Mouse (Mus musculus) heart, embryonic 11.5 days (tissue): ENCODE data around the gene Olfr1381. TPM values are rescaled to one million over a fixed set of nuclear protein-coding genes. Genes with fewer than 3 reads are reported as not detected.
"Not testable (repeated sequence)": the region's sequence is repeated elsewhere in the genome, so short reads cannot be mapped to it uniquely, and the experiment has no call there.

Experiments used
- ATAC-seq: fragments of 200-750 bp; cut with Nextera tagmentation; replicated peaks from 2 replicates; pipeline ENCODE4 v1.8.0; 2017; ENCODE audit warnings: moderate library complexity; ENCODE audit not compliant: insufficient number of reproducible peaks, low FRiP score, low TSS enrichment
- H3K27ac ChIP-seq: fragments of 300-500 bp; sonication (generic); 2 replicates; pipeline ENCODE4 v1.5.1; 2014; ENCODE audit warnings: mild to moderate bottlenecking, low read depth, low read length
- H3K27me3 ChIP-seq: fragments of 300-500 bp; sonication (generic); 2 replicates; pipeline ENCODE4 v1.6.1; 2014; ENCODE audit warnings: mild to moderate bottlenecking, low read length, mixed read lengths; ENCODE audit not compliant: control insufficient read depth, insufficient read depth
- H3K36me3 ChIP-seq: fragments of 300-500 bp; sonication (generic); 2 replicates; pipeline ENCODE4 v1.6.1; 2014; ENCODE audit warnings: mild to moderate bottlenecking, low read length, moderate library complexity, mixed read lengths; ENCODE audit not compliant: control insufficient read depth, insufficient read depth
- H3K4me1 ChIP-seq: fragments of 300-500 bp; sonication (generic); 2 replicates; pipeline ENCODE4 v1.6.1; 2014; ENCODE audit warnings: low read length; ENCODE audit not compliant: control insufficient read depth, insufficient read depth
- H3K4me2 ChIP-seq: fragments of 300-500 bp; sonication (generic); 2 replicates; pipeline ENCODE4 v1.6.1; 2014; ENCODE audit warnings: mild to moderate bottlenecking, moderate library complexity
- H3K4me3 ChIP-seq: fragments of 300-500 bp; sonication (generic); 2 replicates; pipeline ENCODE4 v1.5.1; 2014; ENCODE audit warnings: low read depth, low read length
- H3K9ac ChIP-seq: fragments of 300-500 bp; sonication (generic); 2 replicates; pipeline ENCODE4 v1.6.1; 2014; ENCODE audit warnings: mild to moderate bottlenecking, low read depth, low read length, moderate library complexity
- H3K9me3 ChIP-seq: fragments of 300-500 bp; sonication (generic); replicated peaks from 2 replicates; pipeline ENCODE4 v1.6.1; 2016; ENCODE audit warnings: low read length; ENCODE audit not compliant: control insufficient read depth
- WGBS: fragments of 180-500 bp; shearing (Covaris S2); extraction: QIAGEN DNeasy Blood & Tissue Kit; methylation state at CpG from one replicate; pipeline ENCODE4 v1.1.7; 2014; ENCODE audit not compliant: insufficient replicate concordance; 5-methylcytosine and 5-hydroxymethylcytosine counted together
- polyA plus RNA-seq: library from polyadenylated mRNA; unstranded; fragments of >200 nt; fragmentation: Nextera tagmentation; extraction: Ambion mirVana; gene quantifications from 2 replicates; pipeline ENCODE4 v1.2.1, GENCODE M21; 2014

Gene Olfr1381
- polyA plus RNA-seq, result not detected in 2 replicates

DNA sequence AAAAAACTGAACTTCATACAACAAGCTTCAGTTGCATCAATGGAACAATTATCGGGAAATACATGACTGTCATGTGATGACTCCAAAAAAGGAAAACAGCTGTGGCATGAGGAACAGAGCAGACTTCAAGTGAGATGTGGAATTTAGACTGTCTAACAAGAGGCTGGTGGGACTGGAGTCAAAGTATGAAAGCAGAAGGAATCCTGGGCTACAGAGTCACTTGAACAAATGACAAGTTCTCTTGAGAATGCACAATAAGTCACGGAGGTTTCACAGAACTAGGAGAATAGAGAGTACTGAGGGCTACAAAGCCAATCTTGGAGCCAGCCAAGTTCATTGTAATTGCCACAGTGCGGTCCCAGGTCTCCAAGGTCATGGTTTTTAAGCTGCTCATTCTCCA is at the start of gene Olfr1381:
Olfr1381 (plus strand) TSS at position 301 of the 400 bp plus-strand sequence.
- not testable (repeated sequence) for H3K27me3 ChIP-seq, H3K4me2 ChIP-seq, ATAC-seq, H3K4me1 ChIP-seq, H3K27ac ChIP-seq, H3K36me3 ChIP-seq, H3K9ac ChIP-seq, H3K9me3 ChIP-seq, H3K4me3 ChIP-seq
- 75% methylated on average over 3 of the region's 3 CpGs for WGBS

GRCm38 (mm10) chr11:49518086-49518485 is 25.2 kb upstream of the Olfr1381 start:
- no peak overlapping the region for H3K4me2 ChIP-seq
- no peak overlapping the region for H3K27ac ChIP-seq
- 59% methylated on average over 5 of the region's 5 CpGs for WGBS
- H3K4me1 ChIP-seq, result no peaks in the 10 kb centered on the region
- no peak overlapping the region for H3K4me3 ChIP-seq
- no peaks in the 10 kb centered on the region; the same call in 1 of the 2 replicates for H3K9me3 ChIP-seq
- no peaks in the 10 kb centered on the region for H3K36me3 ChIP-seq
- no peak overlapping the region for H3K9ac ChIP-seq
- no peak for ATAC-seq
- H3K27me3 ChIP-seq, result no peaks in the 10 kb centered on the region

- Histone ChIP-seq H3K27me3 (no peaks in the 10 kb centered on the region), H3K9ac (no peak within 1 kb of the TSS), H3K4me2 (no peak within 1 kb of the TSS), H3K4me1 (no peaks in the 10 kb centered on the region), H3K4me3 (no peak within 1 kb of the TSS), H3K27ac (no peak within 1 kb of the TSS), H3K9me3 (no peaks in the 10 kb centered on the region), H3K36me3 (no peaks in the 10 kb centered on the region)
- no peak for ATAC-seq
Observed at GRCm38 (mm10) chr11:49519348-49519747, 23.9 kb upstream of the Olfr1381 start, which contains the start of gene Olfr1383. Gene Olfr1383 (plus strand): TSS chr11:49519648.

- ATAC-seq, result no peak
- H3K4me1 ChIP-seq, result no peaks in the 10 kb centered on the region
- 69% methylated on average over 3 of the region's 3 CpGs for WGBS
- H3K27me3 ChIP-seq, result no peaks in the 10 kb centered on the region
- no peak within 1 kb of the TSS for H3K27ac ChIP-seq
- H3K4me3 ChIP-seq, result no peak within 1 kb of the TSS
- no peak within 1 kb of the TSS for H3K9ac ChIP-seq
- no peaks in the 10 kb centered on the region for H3K9me3 ChIP-seq
- H3K36me3 ChIP-seq, result no peaks in the 10 kb centered on the region
- no peak within 1 kb of the TSS for H3K4me2 ChIP-seq
Observed at GRCm38 (mm10) chr11:49527947-49528346, 15.3 kb upstream of the Olfr1381 start, which contains the start of gene Olfr1382. Gene Olfr1382 (plus strand): TSS chr11:49528247.

- no peaks in the 10 kb centered on the region for H3K27me3 ChIP-seq
- ATAC-seq, result no peak
- no peak overlapping the region for H3K9ac ChIP-seq
- no peak overlapping the region for H3K4me2 ChIP-seq
- no peak overlapping the region for H3K4me3 ChIP-seq
- no peaks in the 10 kb centered on the region for H3K9me3 ChIP-seq
- H3K27ac ChIP-seq, result no peak overlapping the region
- no peaks in the 10 kb centered on the region for H3K36me3 ChIP-seq
- no peaks in the 10 kb centered on the region for H3K4me1 ChIP-seq
Observed at GRCm38 (mm10) chr11:49532761-49533160, 10.5 kb upstream of the Olfr1381 start.

DNA sequence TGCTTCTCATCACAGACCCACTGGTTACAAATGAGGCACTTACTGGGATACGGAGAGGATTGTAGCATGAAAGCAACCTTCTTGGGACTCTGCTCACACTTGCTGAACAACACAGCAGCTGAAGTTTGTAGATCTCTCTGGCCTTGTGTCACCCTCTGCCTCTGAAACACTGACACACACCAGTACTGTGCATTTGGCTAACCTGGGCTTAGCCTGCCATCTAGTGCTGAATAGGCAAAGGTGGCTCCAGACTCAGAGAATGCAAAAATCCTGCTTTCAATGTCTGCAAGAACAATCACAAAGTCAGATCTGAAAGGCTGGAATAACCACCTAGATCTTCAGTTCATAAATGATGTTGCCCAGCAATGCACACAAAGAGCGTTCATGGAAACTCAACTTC is 6.6 kb upstream of the Olfr1381 start:
- H3K36me3 ChIP-seq, H3K9me3 ChIP-seq, ATAC-seq, H3K9ac ChIP-seq, H3K27ac ChIP-seq, H3K4me1 ChIP-seq, H3K27me3 ChIP-seq, H3K4me3 ChIP-seq, H3K4me2 ChIP-seq: not testable (repeated sequence)
- 76% methylated on average over 2 of the region's 2 CpGs for WGBS

GRCm38 (mm10) chr11:49554033-49554432 is 10.8 kb downstream of the Olfr1381 start:
- not testable (repeated sequence) for H3K4me1 ChIP-seq, H3K9me3 ChIP-seq, H3K27me3 ChIP-seq, H3K4me2 ChIP-seq, H3K4me3 ChIP-seq, H3K27ac ChIP-seq, H3K9ac ChIP-seq, ATAC-seq, H3K36me3 ChIP-seq
- WGBS, result 69% methylated on average over 3 of the region's 3 CpGs

DNA sequence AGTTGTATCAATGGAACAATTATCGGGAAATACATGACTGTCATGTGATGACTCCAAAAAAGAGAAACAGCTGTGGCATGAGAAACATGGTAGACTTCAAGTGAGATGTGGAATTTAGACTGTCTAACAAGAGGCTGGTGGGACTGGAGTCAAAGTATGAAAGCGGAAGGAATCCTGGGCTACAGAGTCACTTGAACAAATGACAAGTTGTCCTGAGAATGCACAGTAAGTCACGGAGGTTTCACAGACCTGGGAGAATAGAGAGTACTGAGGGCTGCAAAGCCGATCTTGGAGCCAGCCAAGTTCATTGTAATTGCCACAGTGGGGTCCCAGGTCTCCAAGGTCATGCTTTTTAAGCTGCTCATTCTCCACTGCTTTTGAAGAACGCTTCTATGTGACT is 13.3 kb downstream of the Olfr1381 start, which contains the start of gene Olfr1380:
Olfr1380 (plus strand) TSS at position 301 of the 400 bp plus-strand sequence.
- not testable (repeated sequence) for H3K9ac ChIP-seq, H3K27me3 ChIP-seq, ATAC-seq, H3K4me1 ChIP-seq, H3K36me3 ChIP-seq, H3K9me3 ChIP-seq, H3K27ac ChIP-seq, H3K4me2 ChIP-seq, H3K4me3 ChIP-seq
- 69% methylated on average over 5 of the region's 5 CpGs for WGBS

DNA sequence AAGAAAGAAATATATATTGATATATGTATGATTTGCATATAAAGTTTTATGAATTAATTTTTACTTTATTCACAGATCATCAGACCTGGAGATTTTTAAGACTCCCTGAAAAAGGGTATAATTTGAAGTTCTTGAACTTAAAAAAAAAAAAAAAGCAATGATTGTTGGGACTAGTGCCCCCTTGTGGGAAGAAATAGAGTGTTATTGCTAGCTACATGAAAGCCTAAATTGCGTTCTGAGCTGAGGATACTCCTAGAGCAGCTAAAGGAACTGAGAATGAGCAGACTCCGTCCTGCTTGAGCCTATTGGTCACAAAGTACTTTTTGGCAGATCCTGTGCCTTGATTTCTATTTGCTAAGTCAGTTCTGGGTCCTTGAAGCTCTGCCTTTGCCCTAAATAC is 31.8 kb downstream of the Olfr1381 start:
- H3K36me3 ChIP-seq, ATAC-seq, H3K4me2 ChIP-seq, H3K4me1 ChIP-seq, H3K4me3 ChIP-seq, H3K9me3 ChIP-seq, H3K27me3 ChIP-seq, H3K9ac ChIP-seq, H3K27ac ChIP-seq: not testable (repeated sequence)
- 28% methylated on average over 2 of the region's 2 CpGs for WGBS
